Mouse (Mus musculus): ENCODE data around the gene Ifna13. TPM values are rescaled to one million over a fixed set of nuclear protein-coding genes. Genes with fewer than 3 reads are reported as not detected.

Gene Ifna13
- total RNA-seq, 2 experiments from 2014 or later: not detected

DNA sequence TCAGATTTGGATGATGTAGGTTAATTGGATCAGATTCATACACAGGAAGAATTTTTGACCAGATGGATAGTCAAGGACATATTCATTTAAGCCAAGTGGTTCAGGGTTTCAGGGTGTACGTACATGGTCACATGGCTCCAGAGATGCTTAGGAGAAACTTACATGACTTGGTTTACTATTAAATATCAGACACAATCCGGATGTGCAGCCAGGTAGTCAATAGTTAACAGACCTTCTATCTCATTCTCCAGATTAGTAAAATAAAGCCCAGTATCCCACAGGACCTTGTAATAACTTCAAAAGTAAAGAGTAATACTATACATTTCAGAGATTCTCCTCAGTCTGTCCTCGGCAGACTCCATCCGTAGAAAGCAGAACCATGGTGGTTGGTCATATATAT lies 9.9 kb downstream of the Ifna13 start, which contains the start of gene C87499:
TSS of gene C87499 (minus strand) at position 101 of the 400 bp plus-strand sequence.
- intact Hi-C loops (cut with DNase I): no loop called here
- no peak for DNase-seq
- no peak for TF ChIP-seq CTCF (IDR thresholded peaks at IDR 0.05)
- no peak within 1 kb of the TSS for H3K4me3 ChIP-seq
- no peak within 1 kb of the TSS for H3K27ac ChIP-seq

DNA sequence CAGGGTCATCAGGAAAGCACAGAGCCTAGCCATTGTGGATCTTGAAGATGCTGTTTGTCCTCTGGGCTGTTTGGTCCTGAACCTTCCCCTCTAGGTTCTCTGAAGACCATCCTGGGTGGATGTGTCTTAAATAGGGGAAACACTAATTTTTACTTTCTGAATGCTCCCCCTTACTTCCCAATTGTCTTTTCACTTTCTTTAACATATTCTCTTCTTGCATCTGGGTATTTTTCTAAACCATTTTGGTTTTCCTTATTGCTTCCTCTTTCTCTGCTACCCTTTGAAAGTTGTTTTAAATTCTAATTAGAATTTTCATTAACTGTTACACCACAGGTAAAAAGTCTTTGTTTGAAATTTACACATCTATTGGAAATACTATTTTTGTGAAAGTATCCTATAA lies 41.0 kb downstream of the Ifna13 start, which contains the start of gene Ifna12:
TSS of gene Ifna12 (minus strand) at position 101 of the 400 bp plus-strand sequence.
- no peak within 1 kb of the TSS for H3K4me3 ChIP-seq
- H3K27ac ChIP-seq: no peak within 1 kb of the TSS
- DNase-seq: no peak
- no peak for TF ChIP-seq CTCF (IDR thresholded peaks at IDR 0.05)
- intact Hi-C loops (cut with DNase I): no loop called here

Other genes starting within 250 kb of the Ifna13 start
- 1 to 10 TPM in 1 of 2 experiments, under 1 TPM in 1; 0.77 to 1.2 TPM for gene Hacd4, start 205.5 kb downstream of the Ifna13 start, total RNA-seq (2021)
- gene Ifnb1, start 121.7 kb downstream of the Ifna13 start, total RNA-seq (2021): not detected
- gene Ifna15, start 86.2 kb downstream of the Ifna13 start, total RNA-seq (2021): not detected
- gene Ifna14, start 72.7 kb downstream of the Ifna13 start, total RNA-seq (2021): not detected
- not detected for gene Ifna9, start 52.1 kb downstream of the Ifna13 start, total RNA-seq (2021)
- gene Ifna12, start 41.1 kb downstream of the Ifna13 start, total RNA-seq (2021): not detected
- gene C87499, start 10.0 kb downstream of the Ifna13 start, total RNA-seq (2021): not detected
- gene Ifna16, start 32.5 kb upstream of the Ifna13 start, total RNA-seq (2021): not detected
- not detected for gene Ifna2, start 39.5 kb upstream of the Ifna13 start, total RNA-seq (2021)
- gene Ifnab, start 46.9 kb upstream of the Ifna13 start, total RNA-seq (2021): not detected
- under 1 TPM; 0.22 to 0.48 TPM for gene Gm26566, start 77.3 kb upstream of the Ifna13 start, total RNA-seq (2021)
- gene Klhl9, start 78.0 kb upstream of the Ifna13 start, total RNA-seq (2021): 10 to 100 TPM; 51.6 to 58.9 TPM
- not detected for gene Gm13271, start 110.4 kb upstream of the Ifna13 start, total RNA-seq (2021)
- gene Gm13283, start 115.7 kb upstream of the Ifna13 start, total RNA-seq (2021): not detected
- gene Gm13290, start 129.4 kb upstream of the Ifna13 start, total RNA-seq (2021): not detected
- gene Gm13289, start 132.5 kb upstream of the Ifna13 start, total RNA-seq (2021): not detected
- gene Gm13272, start 135.4 kb upstream of the Ifna13 start, total RNA-seq (2021): not detected
- gene Ifnz, start 137.7 kb upstream of the Ifna13 start, total RNA-seq (2021): not detected
- not detected for gene Gm13276, start 141.2 kb upstream of the Ifna13 start, total RNA-seq (2021)
- not detected for gene Gm13277, start 144.2 kb upstream of the Ifna13 start, total RNA-seq (2021)
- gene Gm13278, start 147.1 kb upstream of the Ifna13 start, total RNA-seq (2021): not detected
- not detected for gene Gm13275, start 150.0 kb upstream of the Ifna13 start, total RNA-seq (2021)
- gene Gm13279, start 152.9 kb upstream of the Ifna13 start, total RNA-seq (2021): not detected
- gene Gm13285, start 155.2 kb upstream of the Ifna13 start, total RNA-seq (2021): not detected
- gene Gm13287, start 158.8 kb upstream of the Ifna13 start, total RNA-seq (2021): not detected
- not detected for gene Gm13288, start 161.1 kb upstream of the Ifna13 start, total RNA-seq (2021)
- not detected for gene Ifna7, start 171.8 kb upstream of the Ifna13 start, total RNA-seq (2021)
- not detected for gene Ifna11, start 175.5 kb upstream of the Ifna13 start, total RNA-seq (2021)
- not detected for gene Ifna6, start 183.0 kb upstream of the Ifna13 start, total RNA-seq (2021)
- gene Ifna5, start 191.1 kb upstream of the Ifna13 start, total RNA-seq (2021): not detected
- not detected for gene Ifna4, start 197.4 kb upstream of the Ifna13 start, total RNA-seq (2021)
- not detected for gene Ifna1, start 205.6 kb upstream of the Ifna13 start, total RNA-seq (2021)
- not detected for gene Ifne, start 235.7 kb upstream of the Ifna13 start, total RNA-seq (2021)

Measured in gastrocnemius, adult 2 months (tissue).